Mouse (Mus musculus): ENCODE data around the gene Alox8. TPM values are rescaled to one million over a fixed set of nuclear protein-coding genes. Genes with fewer than 3 reads are reported as not detected.

The Alox8 gene
- polyA plus RNA-seq, 1 experiment from 2014 or later = not detected

DNA sequence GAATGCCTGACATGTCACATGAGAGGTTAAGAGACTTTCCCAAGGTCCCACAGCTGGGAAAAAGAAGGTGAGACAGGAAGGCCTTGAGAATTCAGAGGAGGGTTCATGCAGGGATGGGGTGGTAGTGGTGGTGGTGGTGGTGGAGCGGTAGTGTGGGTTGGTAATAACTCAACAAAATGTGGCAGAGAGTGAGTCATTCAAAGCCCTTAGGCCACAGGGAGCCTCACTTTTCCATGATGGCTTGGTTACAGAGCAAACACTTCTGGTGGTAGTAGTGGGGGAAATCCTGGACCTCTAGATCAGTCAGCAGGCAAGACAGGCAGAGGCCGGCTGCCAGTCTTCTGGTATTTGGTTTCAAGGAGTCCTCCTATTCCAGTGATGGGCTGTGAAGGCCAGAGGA is 25.0 kb downstream of the Alox8 start:
- no peak overlapping the region for H3K9ac ChIP-seq (ENCODE audit: low read depth, low read length)
- no peak overlapping the region for H3K4me2 ChIP-seq (ENCODE audit: low read depth, low read length)
- no peaks in the 10 kb centered on the region for H3K9me3 ChIP-seq (ENCODE audit: control insufficient read depth, low read length)
- H3K36me3 ChIP-seq (ENCODE audit: control insufficient read depth, insufficient read depth, low read length) = no peaks in the 10 kb centered on the region
- no peaks in the 10 kb centered on the region for H3K4me1 ChIP-seq (ENCODE audit: control insufficient read depth, insufficient read depth, low read length)
- H3K4me3 ChIP-seq (ENCODE audit: low read depth, low read length) = no peak overlapping the region
- WGBS = 88% methylated on average over 2 of the region's 2 CpGs
- H3K27ac ChIP-seq (replicated peaks; ENCODE audit: low read depth, low read length) = no peak overlapping the region
- no peak for ATAC-seq (ENCODE audit: low read depth)
- DNase-seq (ENCODE audit: low spot score) = no peak
- H3K27me3 ChIP-seq (replicated peaks; ENCODE audit: control insufficient read depth, insufficient read depth, low read length) = no peaks in the 10 kb centered on the region

DNA sequence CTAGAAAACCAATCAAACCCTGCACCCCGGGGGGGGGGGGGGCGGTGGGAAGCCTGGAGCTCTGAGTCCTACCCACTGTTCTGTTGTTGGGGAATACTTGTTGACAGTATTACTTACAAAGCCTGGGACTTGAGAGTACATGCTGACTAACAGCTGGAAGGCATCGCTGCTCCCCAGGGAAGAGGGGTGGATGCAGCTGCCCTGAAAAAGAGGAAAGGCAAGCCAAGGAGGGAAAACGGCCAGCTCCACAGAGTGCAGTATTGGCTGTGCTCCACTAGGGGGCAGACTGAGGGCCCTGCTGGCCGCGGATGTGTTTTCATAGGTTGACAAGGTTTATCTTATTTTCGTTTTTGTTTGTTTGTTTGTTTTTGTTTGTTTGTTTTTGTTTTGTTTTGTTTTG is 26.0 kb downstream of the Alox8 start:
- Histone ChIP-seq H3K27me3 (replicated peaks; ENCODE audit: control insufficient read depth, insufficient read depth, low read length) (no peaks in the 10 kb centered on the region), H3K9me3 (ENCODE audit: control insufficient read depth, low read length) (no peaks in the 10 kb centered on the region), H3K4me3 (ENCODE audit: low read depth, low read length) (no peak overlapping the region), H3K9ac (ENCODE audit: low read depth, low read length) (no peak overlapping the region), H3K4me2 (ENCODE audit: low read depth, low read length) (no peak overlapping the region), H3K36me3 (ENCODE audit: control insufficient read depth, insufficient read depth, low read length) (no peaks in the 10 kb centered on the region), H3K4me1 (ENCODE audit: control insufficient read depth, insufficient read depth, low read length) (no peaks in the 10 kb centered on the region), H3K27ac (replicated peaks; ENCODE audit: low read depth, low read length) (no peak overlapping the region)
- 22% methylated on average over 7 of the region's 7 CpGs for WGBS
- peak; percentile 80 for DNase-seq (ENCODE audit: low spot score)
- ATAC-seq (ENCODE audit: low read depth) = peak; percentile 57; the same call in 1 of the 2 replicates

DNA sequence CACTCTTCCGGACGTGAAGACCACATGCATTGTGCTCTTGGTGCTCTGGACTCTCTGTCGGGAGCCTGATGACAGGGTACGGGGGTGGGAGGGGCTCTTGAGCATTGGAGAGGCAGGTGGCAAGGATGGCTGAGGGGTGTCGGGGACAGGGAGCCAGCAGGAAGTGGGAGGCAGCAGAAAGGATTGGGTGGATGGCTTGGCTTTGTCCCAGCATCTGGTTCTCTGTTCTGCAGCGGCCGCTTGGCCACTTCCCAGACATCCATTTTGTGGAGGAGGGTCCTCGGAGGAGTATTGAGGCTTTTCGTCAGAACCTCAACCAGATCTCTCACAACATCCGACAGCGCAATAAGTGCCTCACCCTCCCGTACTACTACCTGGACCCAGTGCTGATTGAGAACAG is 28.3 kb downstream of the Alox8 start:
- DNase-seq (ENCODE audit: low spot score) (no peak), ATAC-seq (ENCODE audit: low read depth) (no peak)
- 84% methylated on average over 12 of the region's 12 CpGs for WGBS
- Histone ChIP-seq H3K9ac (ENCODE audit: low read depth, low read length) (no peak overlapping the region), H3K36me3 (ENCODE audit: control insufficient read depth, insufficient read depth, low read length) (no peaks in the 10 kb centered on the region), H3K4me1 (ENCODE audit: control insufficient read depth, insufficient read depth, low read length) (no peaks in the 10 kb centered on the region), H3K4me2 (ENCODE audit: low read depth, low read length) (no peak overlapping the region), H3K27me3 (replicated peaks; ENCODE audit: control insufficient read depth, insufficient read depth, low read length) (no peaks in the 10 kb centered on the region), H3K27ac (replicated peaks; ENCODE audit: low read depth, low read length) (no peak overlapping the region), H3K4me3 (ENCODE audit: low read depth, low read length) (no peak overlapping the region), H3K9me3 (ENCODE audit: control insufficient read depth, low read length) (no peaks in the 10 kb centered on the region)

DNA sequence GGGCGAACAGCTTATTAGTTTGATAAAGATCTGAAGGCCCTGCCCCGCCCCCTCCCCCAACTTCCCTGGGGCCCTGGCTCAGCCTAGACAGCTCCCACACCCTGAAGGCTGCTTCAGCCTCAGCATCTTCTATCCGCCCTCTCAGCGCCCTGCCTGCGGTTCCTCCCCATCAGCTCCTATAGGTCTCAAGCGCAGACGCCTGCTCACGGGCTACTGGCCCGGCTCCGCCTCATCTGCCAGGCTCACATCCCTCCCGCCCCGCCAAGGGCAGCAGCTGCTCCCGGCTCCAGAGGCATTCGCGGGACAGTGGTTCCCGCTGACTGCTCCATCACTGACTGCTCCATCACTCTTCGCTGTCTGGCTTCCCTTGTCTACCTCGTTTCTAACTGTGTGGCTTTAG is 40.8 kb downstream of the Alox8 start, which contains the start of gene Alox12b:
Alox12b (plus strand) TSS at position 190 of the 400 bp plus-strand sequence.
- 2% methylated on average over 16 of the region's 18 CpGs for whole genome bisulfite sequencing
- Histone ChIP-seq H3K27ac (replicated peaks; ENCODE audit: low read depth, low read length) (no peak within 1 kb of the TSS), H3K4me1 (ENCODE audit: control insufficient read depth, insufficient read depth, low read length) (peaks cover 6% of the 10 kb centered on the region; the same call in 1 of the 2 replicates), H3K9me3 (ENCODE audit: control insufficient read depth, low read length) (no peaks in the 10 kb centered on the region), H3K27me3 (replicated peaks; ENCODE audit: control insufficient read depth, insufficient read depth, low read length) (peaks cover 21% of the 10 kb centered on the region), H3K9ac (ENCODE audit: low read depth, low read length) (no peak within 1 kb of the TSS; the same call in 1 of the 2 replicates), H3K4me3 (ENCODE audit: low read depth, low read length) (peak within 1 kb of the TSS; percentile 18), H3K4me2 (ENCODE audit: low read depth, low read length) (peak within 1 kb of the TSS; percentile 44), H3K36me3 (ENCODE audit: control insufficient read depth, insufficient read depth, low read length) (no peaks in the 10 kb centered on the region)
- DNase-seq (ENCODE audit: low spot score) = peak; percentile 64
- peak; percentile 76; the same call in 1 of the 2 replicates for ATAC-seq (ENCODE audit: low read depth)

DNA sequence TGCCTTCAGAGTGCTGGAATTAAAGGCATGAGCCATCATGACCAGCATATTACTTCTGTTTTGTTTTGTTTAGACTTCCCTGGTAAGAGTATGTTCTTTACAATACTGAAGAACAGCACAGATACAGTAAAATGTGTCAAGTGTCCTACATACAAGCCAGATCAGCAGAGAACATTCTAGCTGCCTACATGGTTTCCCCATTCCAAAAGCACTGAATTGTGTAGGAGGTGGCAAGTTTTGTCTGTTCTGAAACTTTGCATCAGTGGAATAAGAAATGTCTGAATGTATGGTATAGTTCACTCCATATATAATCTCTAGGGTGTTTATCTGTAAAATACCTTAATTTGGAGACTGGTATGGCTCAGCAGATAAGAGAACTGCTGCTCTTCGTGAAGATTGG is 42.3 kb downstream of the Alox8 start:
- no peak for ATAC-seq (ENCODE audit: low read depth)
- no peaks in the 10 kb centered on the region for H3K36me3 ChIP-seq (ENCODE audit: control insufficient read depth, insufficient read depth, low read length)
- peaks cover 21% of the 10 kb centered on the region for H3K27me3 ChIP-seq (replicated peaks; ENCODE audit: control insufficient read depth, insufficient read depth, low read length)
- H3K9ac ChIP-seq (ENCODE audit: low read depth, low read length) = no peak overlapping the region
- no peak overlapping the region for H3K4me3 ChIP-seq (ENCODE audit: low read depth, low read length)
- no peak for DNase-seq (ENCODE audit: low spot score)
- no peak overlapping the region for H3K4me2 ChIP-seq (ENCODE audit: low read depth, low read length)
- H3K9me3 ChIP-seq (ENCODE audit: control insufficient read depth, low read length) = no peaks in the 10 kb centered on the region
- H3K4me1 ChIP-seq (ENCODE audit: control insufficient read depth, insufficient read depth, low read length) = peaks cover 11% of the 10 kb centered on the region
- 37% methylated on average over 1 of the region's 1 CpGs for WGBS
- no peak overlapping the region for H3K27ac ChIP-seq (replicated peaks; ENCODE audit: low read depth, low read length)

DNA sequence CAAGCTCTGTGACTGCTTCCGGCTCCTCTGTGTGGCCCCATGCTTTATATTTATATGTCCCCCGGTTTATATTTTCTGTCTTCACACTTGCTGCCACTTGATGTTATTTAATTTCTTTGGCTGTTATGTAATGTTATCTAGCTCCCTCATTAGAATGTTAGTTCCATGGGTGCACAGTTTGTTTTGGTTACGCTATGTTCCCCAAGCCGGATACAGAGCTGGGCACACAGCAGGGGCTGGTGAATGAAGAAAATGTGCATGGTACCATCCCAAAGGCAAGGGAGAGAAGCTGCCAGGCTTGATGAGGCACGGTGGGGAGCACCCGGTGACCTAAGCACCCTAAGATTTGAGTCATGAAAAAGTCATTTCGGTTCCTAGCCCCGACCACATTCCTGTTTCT is 43.8 kb downstream of the Alox8 start:
- H3K27ac ChIP-seq (replicated peaks; ENCODE audit: low read depth, low read length) = no peak overlapping the region
- no peak overlapping the region for H3K4me2 ChIP-seq (ENCODE audit: low read depth, low read length)
- peaks cover 21% of the 10 kb centered on the region for H3K27me3 ChIP-seq (replicated peaks; ENCODE audit: control insufficient read depth, insufficient read depth, low read length)
- DNase-seq (ENCODE audit: low spot score) (no peak), ATAC-seq (ENCODE audit: low read depth) (no peak)
- WGBS = 71% methylated on average over 8 of the region's 8 CpGs
- H3K4me1 ChIP-seq (ENCODE audit: control insufficient read depth, insufficient read depth, low read length) = peaks cover 11% of the 10 kb centered on the region
- H3K9me3 ChIP-seq (ENCODE audit: control insufficient read depth, low read length) = no peaks in the 10 kb centered on the region
- H3K9ac ChIP-seq (ENCODE audit: low read depth, low read length) = no peak overlapping the region
- no peaks in the 10 kb centered on the region for H3K36me3 ChIP-seq (ENCODE audit: control insufficient read depth, insufficient read depth, low read length)
- H3K4me3 ChIP-seq (ENCODE audit: low read depth, low read length) = no peak overlapping the region

DNA sequence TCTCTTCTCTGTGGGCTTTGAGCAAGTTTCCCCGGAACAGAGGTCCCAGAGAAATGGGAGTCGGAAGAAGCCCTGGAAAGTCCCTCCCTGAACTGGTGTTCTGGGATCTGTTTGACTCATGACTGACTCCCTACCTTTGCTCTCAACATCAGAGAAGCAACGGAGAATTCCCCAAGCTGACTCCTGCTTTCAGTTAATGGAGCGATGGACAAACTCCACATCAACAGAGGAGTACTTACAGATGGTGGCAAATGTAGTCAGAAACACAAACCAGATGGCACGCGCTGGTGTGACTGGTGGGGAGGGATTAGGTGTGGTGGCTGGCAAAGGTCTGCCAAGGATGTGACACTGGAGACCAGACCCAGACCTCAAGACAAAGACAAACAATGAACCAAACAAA is 46.6 kb downstream of the Alox8 start:
- WGBS = 38% methylated on average over 6 of the region's 6 CpGs
- Histone ChIP-seq H3K4me1 (ENCODE audit: control insufficient read depth, insufficient read depth, low read length) (peaks cover 4% of the 10 kb centered on the region; the same call in 1 of the 2 replicates), H3K4me3 (ENCODE audit: low read depth, low read length) (peak overlapping the region; percentile 23), H3K27ac (replicated peaks; ENCODE audit: low read depth, low read length) (no peak overlapping the region), H3K36me3 (ENCODE audit: control insufficient read depth, insufficient read depth, low read length) (no peaks in the 10 kb centered on the region), H3K9me3 (ENCODE audit: control insufficient read depth, low read length) (no peaks in the 10 kb centered on the region), H3K27me3 (replicated peaks; ENCODE audit: control insufficient read depth, insufficient read depth, low read length) (no peaks in the 10 kb centered on the region), H3K9ac (ENCODE audit: low read depth, low read length) (peak overlapping the region; percentile 22; the same call in 1 of the 2 replicates), H3K4me2 (ENCODE audit: low read depth, low read length) (peak overlapping the region; percentile 47)
- no peak for ATAC-seq (ENCODE audit: low read depth)
- DNase-seq (ENCODE audit: low spot score) = no peak

DNA sequence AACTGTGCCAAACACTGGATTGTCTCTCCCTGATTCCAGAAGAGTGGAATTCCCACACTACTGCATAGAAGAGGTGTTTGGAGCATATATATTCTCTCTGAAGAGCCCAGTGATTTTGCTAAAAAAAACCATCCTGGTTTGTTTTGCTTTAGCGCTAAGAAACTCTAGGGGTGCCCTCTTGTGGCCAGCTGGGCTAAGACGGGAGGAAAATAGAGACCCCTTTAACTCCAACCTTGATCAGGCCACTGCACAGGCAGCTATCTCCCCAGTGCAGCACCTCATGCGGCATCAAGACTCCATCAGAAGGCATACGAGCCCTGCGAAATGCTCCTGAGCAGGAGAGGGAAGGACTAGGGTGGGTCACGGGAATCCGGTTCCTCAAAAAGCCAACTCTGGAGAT is 47.2 kb downstream of the Alox8 start:
- no peak; the same call in 1 of the 2 replicates for ATAC-seq (ENCODE audit: low read depth)
- Histone ChIP-seq H3K36me3 (ENCODE audit: control insufficient read depth, insufficient read depth, low read length) (no peaks in the 10 kb centered on the region), H3K4me2 (ENCODE audit: low read depth, low read length) (peak overlapping the region; percentile 47), H3K4me3 (ENCODE audit: low read depth, low read length) (peak overlapping the region; percentile 23), H3K27ac (replicated peaks; ENCODE audit: low read depth, low read length) (no peak overlapping the region), H3K9me3 (ENCODE audit: control insufficient read depth, low read length) (no peaks in the 10 kb centered on the region), H3K27me3 (replicated peaks; ENCODE audit: control insufficient read depth, insufficient read depth, low read length) (no peaks in the 10 kb centered on the region), H3K9ac (ENCODE audit: low read depth, low read length) (peak overlapping the region; percentile 22; the same call in 1 of the 2 replicates), H3K4me1 (ENCODE audit: control insufficient read depth, insufficient read depth, low read length) (peaks cover 4% of the 10 kb centered on the region; the same call in 1 of the 2 replicates)
- DNase-seq (ENCODE audit: low spot score) = peak; percentile 83
- 9% methylated on average over 7 of the region's 7 CpGs for WGBS

DNA sequence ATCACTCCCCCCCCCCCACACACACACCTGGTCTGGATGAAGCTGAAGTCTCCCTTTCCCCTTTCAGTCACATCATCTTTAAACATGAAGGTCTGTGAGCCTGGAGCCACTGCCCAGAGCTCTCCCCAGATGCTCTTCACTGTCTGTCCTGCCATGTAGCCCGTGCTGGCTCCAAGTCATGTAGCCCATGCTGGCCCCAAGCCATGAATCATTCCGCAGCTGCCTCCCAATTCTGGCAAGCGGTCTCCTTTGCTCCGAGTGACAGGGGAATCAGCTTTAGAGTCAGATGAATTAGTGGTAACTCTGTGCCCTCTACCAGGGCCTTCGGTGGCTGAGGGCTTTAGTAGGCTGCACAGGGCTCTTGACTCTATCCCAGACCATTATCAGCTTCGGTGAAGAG is 47.9 kb downstream of the Alox8 start:
- H3K27ac ChIP-seq (replicated peaks; ENCODE audit: low read depth, low read length) = no peak overlapping the region
- H3K4me2 ChIP-seq (ENCODE audit: low read depth, low read length) = no peak overlapping the region
- no peak overlapping the region for H3K4me3 ChIP-seq (ENCODE audit: low read depth, low read length)
- 83% methylated on average over 6 of the region's 6 CpGs for WGBS
- peaks cover 4% of the 10 kb centered on the region; the same call in 1 of the 2 replicates for H3K4me1 ChIP-seq (ENCODE audit: control insufficient read depth, insufficient read depth, low read length)
- no peaks in the 10 kb centered on the region for H3K36me3 ChIP-seq (ENCODE audit: control insufficient read depth, insufficient read depth, low read length)
- no peaks in the 10 kb centered on the region for H3K27me3 ChIP-seq (replicated peaks; ENCODE audit: control insufficient read depth, insufficient read depth, low read length)
- H3K9ac ChIP-seq (ENCODE audit: low read depth, low read length) = no peak overlapping the region
- DNase-seq (ENCODE audit: low spot score) = no peak
- no peaks in the 10 kb centered on the region for H3K9me3 ChIP-seq (ENCODE audit: control insufficient read depth, low read length)
- ATAC-seq (ENCODE audit: low read depth) = no peak
